15 mouse cellular contexts compared by ENCODE assay signal in genomic region chr9:44807778-44808177, GRCm38 (mm10). TPM values are rescaled to one million over a fixed set of nuclear protein-coding genes. Genes with fewer than 3 reads are reported as not detected.
DNase-seq lines count a peak whose midpoint lies in the region.
"Had no signal": no experiment of that assay in that cellular context is flagged by ENCODE, and none has a peak within 500 bp of the region (broad histone marks: within the 10 kb centered on the region; RNA-seq: fewer than 3 reads in every experiment).

No protein-coding gene starts in this region.

- peak; percentile 77 for DNase-seq in heart, adult 11 months
- no peak for DNase-seq in heart, adult 8-10 months (ENCODE audit: low spot score)
- DNase-seq: adrenal gland, adult 2 months; adrenal gland, adult 8-10 months; adrenal gland, postnatal 10 days; adrenal gland, postnatal 14 days; adrenal gland, postnatal 25 days; adrenal gland, postnatal 36 days; B cell, adult 2 months; cerebellum, adult 11 months; cerebellum, adult 11-12 months; cerebellum, adult 18-20 months; cerebellum, adult 2 months had no signal

RNA-seq across cellular contexts. Expression of gene Ttc36, which starts 4.9 kb away (rescaled TPM):
- 1 to 10 TPM in 2 of 4 experiments, under 1 TPM in 2; 0.63 to 1.5 (median 0.97) TPM for total RNA-seq in heart, adult 8-10 months (2022)
- total RNA-seq: G1E, MEL had no signal

RNA-seq across cellular contexts. Expression of gene Tmem25, which starts 8.7 kb away (rescaled TPM):
- 10 to 100 TPM in 2 of 4 experiments, 1 to 10 TPM in 2; 8.6 to 21.9 (median 10.5) TPM for total RNA-seq in heart, adult 8-10 months (2022)

RNA-seq across cellular contexts. Expression of gene Ift46, which starts 40.1 kb away (rescaled TPM):
- 10 to 100 TPM; 19.1 to 35.6 (median 22.8) TPM for total RNA-seq in heart, adult 8-10 months (2022)

RNA-seq across cellular contexts. Expression of gene Arcn1, which starts 40.1 kb away (rescaled TPM):
- 10 to 100 TPM; 79.7 to 89.3 (median 80.9) TPM for total RNA-seq in heart, adult 8-10 months (2022)
